Mouse (Mus musculus): Measurements from ENCODE around the gene Pex10.

The Pex10 gene

DNA sequence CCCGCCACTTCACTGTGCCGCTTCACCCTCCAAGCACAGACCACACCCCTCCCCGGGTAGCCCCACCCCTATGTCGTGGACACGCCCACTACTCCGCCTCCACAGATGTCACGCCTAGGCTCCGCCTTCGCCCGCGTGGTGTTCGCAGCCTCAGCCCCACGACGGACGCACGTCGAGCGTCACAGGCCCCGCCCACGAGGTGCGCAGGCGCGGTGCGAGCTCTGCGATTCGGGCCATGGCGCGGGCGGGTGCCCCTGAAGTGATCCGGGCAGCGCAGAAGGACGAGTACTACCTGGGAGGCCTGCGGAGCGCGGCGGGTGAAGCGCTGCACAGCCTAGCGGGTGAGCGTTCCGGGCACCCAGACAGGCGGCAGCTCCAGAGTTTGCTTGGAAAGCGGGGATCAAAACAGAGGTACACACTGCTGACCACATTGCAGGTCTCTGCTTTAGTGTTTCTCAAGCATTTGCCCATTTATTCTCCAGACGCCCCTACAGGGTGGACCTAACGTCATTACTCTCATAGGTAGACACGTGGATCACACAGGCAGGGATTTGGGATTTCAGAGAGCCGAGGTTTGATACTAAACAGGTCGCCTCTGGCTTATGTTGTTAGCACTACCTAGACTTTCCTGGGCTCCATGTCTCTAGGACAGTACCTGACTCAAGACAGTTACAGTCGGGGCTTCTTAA lies at the start of gene Pex10:
Gene Pex10, plus strand, starts transcription at position 183 of the 689 bp plus-strand sequence.
- in situ Hi-C loops (cut with MboI; ENCODE audit: low sequenced_read_pairs): loop anchor here (10.0 to 25.0 kb wide), 3 partner anchors 105 to 905 kb away; partner anchors contain the start of genes Hes5, Megf6, Pank4 and Tprgl

DNA sequence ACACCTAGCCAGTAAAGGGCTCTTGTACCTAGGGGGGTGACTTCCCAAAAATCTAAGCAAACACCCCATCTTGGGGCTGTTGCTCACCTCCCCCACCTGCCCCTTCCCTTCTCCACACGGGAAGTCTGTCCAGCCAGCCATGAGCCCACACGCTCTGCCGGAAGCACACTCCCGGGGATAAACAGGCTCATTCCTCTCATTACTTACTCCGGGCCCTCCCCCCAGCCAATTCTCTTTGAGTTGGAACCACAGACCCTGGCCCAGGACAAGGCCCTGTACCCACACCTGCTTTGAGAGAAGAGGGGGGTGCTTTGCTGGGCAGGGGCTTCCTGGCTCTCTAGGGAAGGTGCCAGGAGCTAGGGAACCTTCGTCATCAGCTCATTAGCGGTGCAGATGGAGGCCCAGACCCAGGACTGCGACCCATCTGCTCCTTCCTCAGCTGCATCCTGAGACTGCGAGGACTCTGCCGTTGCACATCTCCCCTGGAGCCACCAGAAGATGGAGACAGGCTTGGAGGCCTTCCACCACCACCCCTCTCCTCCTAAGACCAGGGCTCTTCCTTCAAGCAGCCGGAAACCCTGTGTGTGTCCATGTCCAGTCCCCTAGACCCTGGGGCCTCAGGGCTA lies 49.5 kb upstream of the Pex10 start:
- in situ Hi-C loops (cut with MboI; ENCODE audit: low sequenced_read_pairs): no loop called here

DNA sequence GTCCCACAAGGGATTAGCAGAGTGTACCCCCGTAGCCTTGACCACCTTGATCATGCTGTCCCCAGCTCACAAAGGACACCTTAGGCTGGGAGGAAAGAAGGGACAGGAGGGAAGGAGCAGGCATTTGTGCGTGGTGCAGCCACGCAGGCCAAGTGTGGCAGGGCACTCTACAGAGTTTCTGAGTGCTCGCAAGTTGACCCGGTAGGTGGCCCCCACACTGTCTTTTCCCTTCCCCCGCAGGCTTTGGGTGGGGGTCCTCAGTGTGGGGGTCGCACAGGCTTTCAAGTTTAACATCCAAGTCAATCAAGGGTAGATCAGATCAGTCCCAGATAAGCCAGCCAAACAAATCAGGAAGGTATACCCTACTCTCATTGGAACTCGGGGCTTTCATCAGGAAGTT lies 48.8 kb upstream of the Pex10 start:
- in situ Hi-C loops (cut with MboI; ENCODE audit: low sequenced_read_pairs): no loop called here

DNA sequence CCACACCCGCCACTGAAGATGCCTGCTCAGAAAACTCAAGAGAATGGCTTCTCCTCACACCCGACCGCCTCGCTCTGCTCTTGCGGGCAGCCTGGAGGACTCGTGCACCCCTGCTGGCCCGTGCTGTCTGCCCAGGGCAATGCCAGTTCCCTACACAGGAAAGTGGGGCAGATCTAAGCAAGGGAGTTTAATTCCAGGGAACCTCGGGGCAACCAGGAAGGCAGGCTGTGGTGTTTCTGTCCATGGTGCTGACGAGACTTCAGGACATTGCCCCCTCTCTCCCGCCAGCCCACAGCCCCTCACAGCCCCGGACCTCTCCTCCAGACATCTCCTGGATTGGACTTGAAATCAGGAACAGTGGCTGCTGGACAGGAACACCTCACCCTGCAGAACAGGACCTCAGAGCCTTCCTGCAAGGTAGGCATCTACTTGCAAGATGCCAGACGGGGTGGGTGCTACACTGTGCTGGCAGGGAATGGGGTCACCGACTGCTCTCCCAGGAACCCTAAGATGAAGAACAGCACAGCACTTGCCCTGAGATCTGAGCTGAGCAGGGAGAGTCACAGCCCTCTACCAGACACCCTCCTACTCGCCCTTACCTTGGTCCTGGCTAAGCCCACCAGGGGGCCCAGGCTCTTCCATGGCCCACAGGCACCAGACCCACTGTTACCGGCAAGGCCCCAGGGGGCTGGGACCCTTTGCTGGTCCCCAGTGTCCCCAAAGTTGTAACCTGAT lies 48.0 kb upstream of the Pex10 start:
- in situ Hi-C loops (cut with MboI; ENCODE audit: low sequenced_read_pairs): no loop called here

DNA sequence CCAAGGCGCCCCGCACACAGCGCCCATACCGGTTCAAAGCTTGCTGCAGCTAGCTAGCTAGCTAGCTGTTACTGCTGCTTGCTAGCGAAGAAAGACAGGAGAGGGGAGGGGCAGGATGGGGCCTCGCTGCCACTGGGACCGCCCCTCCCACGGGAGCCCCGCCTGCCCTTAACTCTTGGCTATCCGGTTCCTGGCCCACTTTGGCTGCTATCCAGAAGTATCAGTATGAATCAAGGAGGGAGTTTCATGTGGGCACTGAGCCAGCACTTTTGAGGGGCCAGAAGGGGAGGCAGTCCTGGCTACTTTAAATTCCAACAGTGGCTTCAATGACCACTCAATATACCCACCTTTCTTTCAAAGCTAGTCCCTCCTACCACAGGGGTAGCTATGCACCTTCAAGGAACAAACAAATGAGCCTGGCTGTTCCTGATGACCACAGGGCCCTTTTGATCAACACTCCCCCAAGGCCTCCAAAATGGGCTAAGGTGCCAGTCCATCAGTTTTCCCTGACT lies 47.4 kb upstream of the Pex10 start:
- in situ Hi-C loops (cut with MboI; ENCODE audit: low sequenced_read_pairs): no loop called here

DNA sequence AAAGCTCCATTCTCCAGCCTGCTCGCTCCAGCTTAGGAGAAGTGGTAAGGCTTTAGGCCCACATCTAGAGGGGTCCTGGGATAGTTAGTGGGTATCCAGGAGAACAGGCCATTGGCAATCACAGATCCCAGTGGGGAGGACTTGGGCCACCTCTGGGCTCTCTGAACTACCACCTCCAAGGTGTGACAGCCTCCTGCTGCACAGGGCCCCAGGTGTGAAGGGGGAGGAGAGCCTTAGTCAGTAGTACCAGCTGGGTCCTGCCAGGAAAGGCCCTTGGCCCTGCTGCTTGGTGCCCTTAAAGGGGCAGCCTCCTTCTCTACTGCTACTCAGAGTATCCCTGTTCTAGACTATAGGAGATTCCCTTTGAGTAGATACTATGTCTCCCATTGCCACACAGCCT lies 46.7 kb upstream of the Pex10 start:
- in situ Hi-C loops (cut with MboI; ENCODE audit: low sequenced_read_pairs): no loop called here

DNA sequence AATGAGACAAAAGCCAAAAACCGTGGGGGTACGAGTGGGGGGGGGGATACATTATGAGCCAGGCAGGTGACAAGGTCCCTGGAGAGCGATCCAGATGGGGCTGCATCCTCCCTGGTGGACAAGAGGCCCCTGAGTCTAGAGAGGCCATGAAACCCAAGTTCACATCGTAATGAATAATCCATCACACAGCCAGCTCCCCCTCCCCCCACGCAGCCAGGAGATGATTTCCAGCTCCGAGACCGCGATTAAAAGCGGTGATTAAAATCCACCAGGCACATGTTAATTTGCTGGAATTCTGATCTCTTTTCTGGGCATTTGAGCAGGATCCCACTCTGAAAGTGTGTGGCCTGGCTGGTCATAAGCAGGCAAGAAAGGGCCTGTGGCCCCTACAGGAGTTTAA lies 46.0 kb upstream of the Pex10 start:
- in situ Hi-C loops (cut with MboI; ENCODE audit: low sequenced_read_pairs): no loop called here

DNA sequence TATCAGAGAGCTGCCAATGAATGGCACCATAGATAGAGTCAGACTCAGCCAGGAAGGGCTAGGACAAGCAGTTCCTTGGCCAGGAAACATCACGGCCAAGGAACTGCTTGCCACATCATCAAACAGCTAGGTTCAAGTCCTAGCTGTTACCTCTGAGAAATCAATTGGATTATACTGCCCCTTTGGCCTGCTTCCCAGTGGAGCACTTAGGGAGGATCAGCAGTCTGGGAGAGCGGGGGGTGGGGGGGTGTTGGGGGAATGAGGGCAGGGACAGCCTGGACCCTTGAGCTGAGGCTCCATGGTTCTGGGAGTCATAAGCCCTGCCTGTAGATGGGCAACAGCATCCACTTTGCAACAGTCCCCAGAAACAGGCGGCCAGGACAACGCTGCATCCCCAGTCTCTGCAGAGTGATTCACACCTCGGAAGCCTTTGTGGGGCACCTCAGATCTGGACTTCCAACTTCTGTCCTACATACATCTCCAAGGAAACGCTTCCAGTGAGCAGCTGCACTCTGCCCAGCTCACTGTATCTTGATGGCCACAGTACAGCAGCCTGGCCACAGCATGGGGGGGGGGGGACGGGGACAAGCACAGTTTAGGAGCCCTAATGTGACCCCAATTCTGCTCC lies 44.5 kb upstream of the Pex10 start:
- in situ Hi-C loops (cut with MboI; ENCODE audit: low sequenced_read_pairs): no loop called here

DNA sequence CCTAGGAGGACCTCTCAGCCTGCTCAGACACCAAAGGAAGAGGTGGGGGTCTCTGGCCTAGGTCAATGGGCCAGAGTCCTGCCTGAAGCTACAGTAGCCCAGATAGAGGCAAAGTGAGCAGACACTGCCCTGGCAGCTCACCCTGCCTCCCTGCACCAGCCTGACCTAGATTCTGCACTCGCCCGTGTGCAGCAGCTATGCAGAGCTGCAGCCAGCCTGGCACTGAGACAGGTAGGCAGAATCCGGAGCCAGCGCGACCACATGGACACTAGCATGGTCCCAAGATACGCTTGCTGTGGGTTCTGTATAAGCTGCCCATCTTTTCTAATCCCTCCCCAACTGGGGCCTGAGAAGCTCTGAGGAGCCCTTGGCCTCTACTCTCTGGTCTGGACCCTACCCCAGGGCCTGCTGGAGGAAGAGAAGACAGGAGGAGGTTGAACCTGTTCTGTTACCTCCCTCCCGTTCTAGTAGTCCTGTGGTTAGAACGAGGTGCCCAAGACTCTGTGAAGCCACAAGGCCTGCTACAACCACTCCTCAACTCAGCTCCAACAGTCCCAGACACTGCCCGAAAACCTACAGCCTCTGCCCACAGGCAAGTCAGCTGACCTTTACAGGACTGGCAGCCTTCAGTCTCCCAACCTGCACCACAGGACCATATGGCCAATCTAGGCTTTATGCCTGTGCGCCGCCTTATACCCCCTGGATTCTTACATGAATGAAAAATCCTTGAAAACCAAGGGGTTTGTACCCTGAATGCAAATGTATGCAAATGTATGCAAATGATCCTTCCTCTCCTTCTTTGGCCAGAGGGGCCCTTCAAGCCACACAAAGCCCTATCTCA lies 42.4 kb upstream of the Pex10 start:
- in situ Hi-C loops (cut with MboI; ENCODE audit: low sequenced_read_pairs): no loop called here

DNA sequence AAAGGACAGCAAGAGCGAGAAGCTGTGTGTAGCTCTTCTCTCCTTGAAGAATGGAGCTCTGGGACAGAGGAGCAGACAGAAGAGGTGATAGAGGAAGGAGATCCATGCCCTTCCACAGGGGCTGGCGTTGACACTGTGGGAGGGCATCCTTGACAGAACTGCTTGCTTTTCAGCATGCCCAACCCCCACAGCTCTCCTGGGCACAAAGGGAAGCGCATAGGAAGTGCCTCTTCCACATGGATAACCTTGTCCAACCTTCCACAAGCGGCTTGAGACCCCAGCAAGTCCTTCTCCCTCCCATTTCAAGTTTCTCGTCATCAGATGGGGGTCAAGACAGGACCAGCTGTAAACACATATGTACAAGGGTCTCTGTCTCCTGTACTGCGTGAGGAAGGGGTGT lies 33.7 kb upstream of the Pex10 start:
- in situ Hi-C loops (cut with MboI; ENCODE audit: low sequenced_read_pairs): no loop called here

DNA sequence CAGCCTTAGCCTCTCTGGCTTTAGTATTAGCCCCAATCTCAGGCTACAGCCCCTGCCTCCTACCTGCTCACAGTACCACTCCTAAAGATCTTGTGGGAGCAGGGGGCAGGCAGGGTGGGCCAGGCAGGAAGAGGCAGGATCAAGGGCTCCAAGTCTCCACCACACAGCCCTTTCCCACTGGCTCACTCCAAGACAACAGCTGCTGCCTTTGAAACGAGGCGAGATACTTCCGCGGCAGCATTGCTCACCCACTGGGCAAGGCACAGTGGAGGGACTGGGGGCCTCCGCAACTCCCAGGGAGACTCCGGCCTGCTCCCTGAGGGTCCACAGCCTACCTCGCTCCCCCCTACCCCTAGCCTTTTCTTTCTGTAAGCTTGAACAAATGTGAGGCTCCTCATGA lies 32.6 kb upstream of the Pex10 start:
- in situ Hi-C loops (cut with MboI; ENCODE audit: low sequenced_read_pairs): no loop called here

DNA sequence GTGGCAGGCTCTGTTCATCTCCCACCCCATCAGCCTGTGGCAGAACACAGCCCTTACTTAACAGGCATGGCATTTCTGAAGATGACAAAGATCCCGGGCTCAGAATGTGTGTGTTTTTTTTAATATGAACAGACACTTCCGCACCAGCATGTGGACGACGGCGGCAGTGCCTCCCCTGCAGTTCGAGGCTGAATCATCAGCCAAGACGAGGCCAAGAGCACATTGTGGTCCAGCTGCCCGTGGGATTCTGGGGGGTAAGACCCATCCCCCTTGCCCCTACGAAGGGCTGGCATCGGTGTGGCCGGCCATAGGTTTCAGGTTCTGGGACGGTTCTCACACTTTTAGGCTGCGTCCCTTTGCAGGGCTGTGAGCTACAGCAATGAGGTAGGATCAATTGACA lies 32.0 kb upstream of the Pex10 start:
- in situ Hi-C loops (cut with MboI; ENCODE audit: low sequenced_read_pairs): no loop called here

DNA sequence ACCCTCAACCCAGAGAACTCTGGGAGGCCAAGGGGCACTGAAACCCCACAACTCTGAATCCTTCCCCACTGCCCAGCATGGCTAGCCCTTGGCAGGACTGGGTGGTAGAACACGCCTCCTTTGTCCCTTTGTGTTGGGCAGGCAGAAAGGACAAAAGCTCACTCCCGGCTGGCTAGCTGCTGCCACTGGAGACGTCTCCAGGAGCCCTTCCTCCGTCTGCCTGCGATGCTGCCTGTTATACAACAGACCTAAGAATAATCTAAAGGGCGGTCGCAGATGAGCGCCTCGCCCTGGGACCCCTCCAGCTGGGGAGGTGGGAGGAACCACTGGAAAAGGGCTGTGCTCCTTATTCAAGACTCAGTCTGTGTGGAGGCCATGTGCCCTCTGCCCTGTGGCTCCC lies 26.6 kb upstream of the Pex10 start:
- in situ Hi-C loops (cut with MboI; ENCODE audit: low sequenced_read_pairs): no loop called here

DNA sequence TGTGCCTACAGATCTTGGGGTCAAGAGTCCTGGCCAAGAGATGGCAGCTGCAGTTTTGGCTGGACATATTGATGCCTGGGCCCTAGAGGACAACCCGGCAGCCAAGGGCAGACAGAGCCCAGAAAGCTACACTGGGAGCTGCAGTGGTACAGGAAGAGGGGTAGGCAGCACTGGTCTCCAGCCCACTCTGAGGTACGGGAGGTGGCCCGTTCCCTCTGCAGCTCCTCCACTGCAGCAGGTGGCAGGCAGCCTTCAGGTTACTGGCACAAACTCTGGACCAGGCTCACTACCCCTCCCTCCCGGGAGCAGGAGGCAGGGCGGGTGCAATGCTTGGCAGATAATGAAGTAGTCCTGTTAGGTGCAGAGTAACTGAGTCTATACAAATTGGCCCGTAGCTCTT lies 26.1 kb upstream of the Pex10 start:
- in situ Hi-C loops (cut with MboI; ENCODE audit: low sequenced_read_pairs): no loop called here

DNA sequence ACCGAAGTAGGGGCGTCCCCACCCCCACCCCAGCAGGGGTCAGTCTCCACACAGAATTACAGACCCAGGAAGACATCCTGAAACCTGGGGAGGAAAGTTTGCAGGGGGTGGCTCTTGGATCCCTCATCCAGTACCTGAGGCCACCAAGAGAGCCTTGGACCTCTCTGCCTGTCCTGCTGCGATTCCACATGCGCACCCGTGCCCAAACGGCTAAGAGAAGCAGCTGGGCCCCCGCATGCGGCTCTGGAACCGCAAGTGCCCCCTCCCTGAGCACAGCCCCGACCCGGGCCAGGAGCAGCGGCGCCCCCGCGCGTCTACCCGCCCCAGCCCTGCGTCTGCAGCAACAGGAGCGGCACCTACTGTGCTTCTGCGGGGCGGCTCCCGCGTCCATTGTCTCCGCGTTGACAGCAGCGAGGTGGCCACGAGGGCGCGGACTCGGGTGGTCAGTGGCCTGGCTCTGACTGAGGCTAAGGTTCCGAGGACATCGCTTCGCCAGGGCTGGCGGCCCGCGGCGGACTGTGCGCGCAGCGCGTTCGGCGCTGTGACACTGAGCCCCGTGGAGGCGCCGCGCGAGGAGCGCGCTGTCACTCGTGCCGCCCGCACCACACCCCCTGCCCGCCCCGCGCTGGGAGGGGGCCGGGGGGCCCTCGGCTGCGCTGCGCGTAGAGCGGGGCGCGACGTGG lies 24.1 kb upstream of the Pex10 start:
- in situ Hi-C loops (cut with MboI; ENCODE audit: low sequenced_read_pairs): no loop called here

DNA sequence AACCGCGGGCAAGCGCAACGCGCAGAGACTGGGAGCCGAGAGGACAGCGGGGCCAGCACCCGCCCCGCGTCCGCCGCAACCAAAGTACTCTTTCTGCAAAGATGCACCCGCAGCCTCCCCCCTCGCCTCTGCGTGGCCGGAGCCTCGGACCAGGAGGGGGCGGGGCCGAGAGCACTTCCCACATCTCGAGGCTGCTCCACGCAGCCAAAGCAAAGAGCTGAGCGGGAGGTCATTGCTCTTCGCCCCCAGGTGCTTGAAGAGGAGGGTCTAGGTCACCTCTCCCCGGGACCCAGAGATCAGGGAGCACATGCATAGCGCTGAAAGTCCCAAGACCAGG lies 23.6 kb upstream of the Pex10 start:
- in situ Hi-C loops (cut with MboI; ENCODE audit: low sequenced_read_pairs): no loop called here

DNA sequence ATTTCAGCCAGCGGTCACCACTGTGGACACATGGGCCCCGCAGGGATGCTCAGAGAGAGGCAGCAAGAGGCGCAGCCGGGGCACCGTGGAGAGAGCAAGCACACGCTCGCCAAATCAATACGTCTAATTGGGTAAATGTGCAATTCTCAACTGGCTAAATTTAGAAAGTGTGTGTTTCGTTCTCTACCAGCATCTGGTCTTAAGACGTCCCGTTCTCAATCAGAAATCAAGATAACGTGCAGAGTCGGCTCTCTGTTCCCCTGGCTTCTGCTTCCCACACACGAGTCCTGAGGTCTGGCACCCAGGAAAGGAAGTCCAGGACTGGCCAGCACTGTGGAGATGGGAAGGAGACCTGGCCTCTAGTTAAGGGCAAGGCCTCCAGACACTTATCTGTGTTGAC lies 20.2 kb upstream of the Pex10 start:
- in situ Hi-C loops (cut with MboI; ENCODE audit: low sequenced_read_pairs): no loop called here

DNA sequence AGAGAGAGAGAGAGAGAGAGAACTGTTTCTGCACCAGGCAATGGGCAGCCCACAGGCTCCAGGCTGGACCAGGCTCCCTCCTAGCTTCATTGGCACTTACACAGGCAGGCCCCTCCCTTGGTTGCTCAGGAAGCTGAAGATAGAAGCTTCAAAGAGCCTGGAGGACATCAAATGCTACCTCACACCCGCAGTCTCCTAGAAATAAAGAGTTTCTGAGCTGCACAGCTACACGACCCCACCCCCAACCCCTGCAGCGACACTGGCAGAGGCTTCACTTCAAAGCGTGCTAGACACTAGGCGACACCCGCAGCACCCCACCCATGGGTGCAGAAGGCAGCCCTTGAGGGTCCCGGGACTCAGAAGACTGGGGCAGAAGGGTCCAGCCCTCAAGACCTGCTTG lies 16.7 kb upstream of the Pex10 start:
- in situ Hi-C loops (cut with MboI; ENCODE audit: low sequenced_read_pairs): loop anchor here (25.0 kb wide), 2 partner anchors 88 to 888 kb away; partner anchors contain the start of genes Hes5, Megf6, Pank4 and Tprgl

DNA sequence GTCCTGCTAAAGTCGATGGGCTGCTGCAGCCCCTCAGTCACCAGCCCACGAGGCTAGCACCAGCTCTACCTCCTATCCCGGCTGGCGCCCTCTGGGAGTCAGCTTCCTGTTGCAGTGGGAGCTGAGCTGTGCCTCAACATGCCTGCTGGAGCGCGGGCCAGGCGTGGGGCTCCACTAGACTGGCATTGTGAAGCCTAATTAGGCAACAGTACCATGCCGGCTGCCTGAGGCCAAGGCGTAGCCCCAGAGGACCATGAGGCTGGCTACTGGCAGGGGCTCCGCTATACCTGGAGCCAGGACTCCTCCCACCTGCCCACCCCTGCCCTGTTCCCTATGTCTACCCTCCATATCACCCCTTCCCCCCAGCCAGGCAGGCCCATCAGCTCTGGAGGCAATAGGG lies 10.1 kb upstream of the Pex10 start, which contains the start of gene Plch2:
Gene Plch2, minus strand, starts transcription at position 61 of the 400 bp plus-strand sequence.
- in situ Hi-C loops (cut with MboI; ENCODE audit: low sequenced_read_pairs): loop anchor here (25.0 kb wide), 2 partner anchors 94 to 894 kb away; partner anchors contain the start of genes Hes5, Megf6, Pank4 and Tprgl

DNA sequence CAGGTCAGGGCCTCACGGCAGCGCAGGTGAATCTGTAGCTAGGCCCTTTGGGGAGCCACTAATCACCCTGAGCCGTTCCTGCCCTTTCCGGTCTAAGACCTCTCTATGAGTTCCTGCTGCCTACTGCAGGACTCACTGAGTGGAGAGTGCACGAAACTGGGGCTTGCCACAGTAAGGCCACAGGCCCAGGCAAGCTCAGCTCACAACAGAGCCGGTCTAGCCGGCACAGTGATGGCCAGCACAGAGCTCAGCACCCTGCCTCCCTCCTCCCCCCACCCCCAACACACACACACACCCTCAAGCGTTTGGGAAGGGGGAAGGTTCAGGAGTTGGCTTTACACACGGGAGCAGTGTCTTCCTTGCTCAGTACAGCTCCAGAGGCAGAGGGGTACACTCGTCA lies 8.5 kb upstream of the Pex10 start:
- in situ Hi-C loops (cut with MboI; ENCODE audit: low sequenced_read_pairs): loop anchor here (25.0 kb wide), 2 partner anchors 96 to 896 kb away; partner anchors contain the start of genes Hes5, Megf6, Pank4 and Tprgl
